8 mouse cellular contexts compared by ENCODE assay signal in the genomic region with DNA sequence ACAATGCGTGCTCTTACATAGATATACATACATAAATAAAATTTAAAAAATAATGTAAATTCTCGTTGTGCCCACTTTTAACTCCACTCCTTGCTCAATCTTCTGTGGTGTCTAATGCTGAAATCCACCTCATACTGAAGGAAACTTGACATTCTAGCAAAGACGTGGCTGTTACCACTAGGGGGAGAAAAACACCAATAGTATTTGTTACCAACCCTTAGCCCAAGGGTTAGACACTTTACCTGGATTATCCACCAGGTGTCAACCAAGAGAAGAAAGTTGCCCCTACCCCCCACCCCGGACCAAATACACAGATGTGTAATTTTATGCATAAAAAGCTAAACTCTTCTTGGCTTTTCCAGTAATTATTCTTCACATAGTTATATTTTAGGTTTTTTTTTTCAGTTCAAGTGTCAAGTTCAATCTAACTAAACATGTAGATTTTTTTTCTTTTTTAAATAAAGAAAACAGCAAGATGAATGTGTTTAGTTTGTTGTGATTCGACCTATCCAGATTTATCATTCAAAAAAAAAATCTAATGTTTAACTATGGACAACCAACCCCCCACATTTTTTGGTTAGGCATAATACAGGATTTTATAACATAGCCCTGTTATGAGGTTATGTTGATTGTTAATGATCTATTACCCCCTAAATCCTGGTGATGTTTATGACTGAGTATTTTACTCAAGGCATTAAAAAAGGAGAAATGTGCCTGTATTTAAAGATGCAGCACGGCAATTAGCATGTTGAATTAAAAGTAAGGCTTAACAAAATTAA. TPM values are rescaled to one million over a fixed set of nuclear protein-coding genes. Genes with fewer than 3 reads are reported as not detected.
DNase-seq lines count a peak whose midpoint lies in the region; ATAC-seq and TF ChIP-seq lines count a peak whose summit lies in the region.

No protein-coding gene starts in this region.

- TF ChIP-seq CTCF in stomach, postnatal 0 days (IDR thresholded peaks at IDR 0.05; ENCODE audit: low read depth) = peak; percentile 99

- peak overlapping the region; percentile 100 for H3K27ac ChIP-seq in hindbrain, embryonic 12.5 days
- no peak overlapping the region; the same call in 1 of the 2 replicates for H3K27ac ChIP-seq in midbrain, embryonic 11.5 days (ENCODE audit: low read depth, low read length)
- H3K27ac ChIP-seq in stomach, postnatal 0 days (replicated peaks) = peak overlapping the region; percentile 100

- H3K9me3 ChIP-seq in erythroblast, embryonic 14.5 days (ENCODE audit: control insufficient read depth, low read length) = no peaks in the 10 kb centered on the region
- H3K9me3 ChIP-seq in hindbrain, embryonic 12.5 days (replicated peaks) = no peaks in the 10 kb centered on the region
- no peaks in the 10 kb centered on the region for H3K9me3 ChIP-seq in midbrain, embryonic 11.5 days (ENCODE audit: control insufficient read depth, low read length)
- no peaks in the 10 kb centered on the region for H3K9me3 ChIP-seq in stomach, postnatal 0 days (ENCODE audit: control insufficient read depth, low read length)

- H3K4me2 ChIP-seq in hindbrain, embryonic 12.5 days (replicated peaks) = peak overlapping the region; percentile 56
- H3K4me2 ChIP-seq in midbrain, embryonic 11.5 days = peak overlapping the region; percentile 62
- H3K4me2 ChIP-seq in stomach, postnatal 0 days (replicated peaks; ENCODE audit: low read depth) = 0 out of 2 replicates have a peak overlapping the region, but pooled peaks have one; percentile 53

- H3K36me3 ChIP-seq in erythroblast, embryonic 14.5 days (ENCODE audit: control insufficient read depth) = no peaks in the 10 kb centered on the region; the same call in 1 of the 2 replicates
- no peaks in the 10 kb centered on the region for H3K36me3 ChIP-seq in hindbrain, embryonic 12.5 days
- no peaks in the 10 kb centered on the region for H3K36me3 ChIP-seq in midbrain, embryonic 11.5 days (ENCODE audit: control insufficient read depth, insufficient read depth, low read length)
- no peaks in the 10 kb centered on the region for H3K36me3 ChIP-seq in stomach, postnatal 0 days (ENCODE audit: control insufficient read depth, insufficient read depth, low read length)

- intact Hi-C loops in left cerebral cortex, postnatal 4 days (cut with DNase I) = loop anchor here (5.0 to 10.0 kb wide), 3 partner anchors 273 to 490 kb away; no protein-coding TSS in a partner anchor

- peak overlapping the region; percentile 94 for H3K4me3 ChIP-seq in erythroblast, embryonic 14.5 days (replicated peaks)
- no peak overlapping the region for H3K4me3 ChIP-seq in hindbrain, embryonic 12.5 days
- no peak overlapping the region for H3K4me3 ChIP-seq in midbrain, embryonic 11.5 days (ENCODE audit: low read depth, low read length)
- H3K4me3 ChIP-seq in stomach, postnatal 0 days (ENCODE audit: low read depth, low read length) = no peak overlapping the region; the same call in 1 of the 2 replicates

- H3K9ac ChIP-seq in hindbrain, embryonic 12.5 days = peak overlapping the region; percentile 99
- no peak overlapping the region; the same call in 1 of the 2 replicates for H3K9ac ChIP-seq in midbrain, embryonic 11.5 days (ENCODE audit: low read length)
- H3K9ac ChIP-seq in stomach, postnatal 0 days (ENCODE audit: low read length) = no peak overlapping the region

- peak; percentile 67 for DNase-seq in layer of hippocampus, adult 11-12 months (ENCODE audit: low spot score)
- no peak for DNase-seq in layer of hippocampus, postnatal 36 days
- DNase-seq in brain, adult 2 months (ENCODE audit: low read depth, low spot score) = peak; percentile 92
- peak; percentile 45 for DNase-seq in left cerebral cortex, postnatal 4 days
- DNase-seq in midbrain, embryonic 11.5 days (ENCODE audit: low spot score, missing footprints) = peak; percentile 91
- DNase-seq in stomach, postnatal 0 days (ENCODE audit: low spot score) = peak; percentile 31

- H3K4me1 ChIP-seq in erythroblast, embryonic 14.5 days (ENCODE audit: control insufficient read depth) = peaks cover 10% of the 10 kb centered on the region
- H3K4me1 ChIP-seq in hindbrain, embryonic 12.5 days = 0 out of 2 replicates have a peak, but pooled peaks cover 2% of the 10 kb centered on the region
- H3K4me1 ChIP-seq in midbrain, embryonic 11.5 days (ENCODE audit: control insufficient read depth, insufficient read depth, low read length) = peaks cover 5% of the 10 kb centered on the region; the same call in 1 of the 2 replicates
- H3K4me1 ChIP-seq in stomach, postnatal 0 days (replicated peaks; ENCODE audit: control insufficient read depth, insufficient read depth) = no peaks in the 10 kb centered on the region

- 20% methylated on average over 6 of the region's 6 CpGs for WGBS in hindbrain, embryonic 12.5 days
- WGBS in midbrain, embryonic 11.5 days = 23% methylated on average over 6 of the region's 6 CpGs
- 20% methylated on average over 6 of the region's 6 CpGs for WGBS in stomach, postnatal 0 days

- TF ChIP-seq EP300 in stomach, postnatal 0 days (optimal IDR thresholded peaks at IDR 0.05) = peak; percentile 69

- ATAC-seq in hindbrain, embryonic 12.5 days (ENCODE audit: low FRiP score) = no peak
- no peak for ATAC-seq in midbrain, embryonic 11.5 days (ENCODE audit: low FRiP score)
- ATAC-seq in stomach, postnatal 0 days (ENCODE audit: low FRiP score, low TSS enrichment) = no peak

- 0 out of 2 replicates have a peak, but pooled peaks cover 3% of the 10 kb centered on the region for H3K27me3 ChIP-seq in erythroblast, embryonic 14.5 days (ENCODE audit: control insufficient read depth)
- no peaks in the 10 kb centered on the region for H3K27me3 ChIP-seq in hindbrain, embryonic 12.5 days
- no peaks in the 10 kb centered on the region for H3K27me3 ChIP-seq in midbrain, embryonic 11.5 days (ENCODE audit: control insufficient read depth, insufficient read depth, low read length)
- H3K27me3 ChIP-seq in stomach, postnatal 0 days (ENCODE audit: control insufficient read depth, insufficient read depth, low read length) = no peaks in the 10 kb centered on the region

RNA-seq across cellular contexts. Expression of a gene that starts 1.3 kb away (rescaled TPM):
- total RNA-seq in layer of hippocampus, postnatal 36 days (2021) = 10 to 100 TPM; 42.8 to 46.5 TPM
- 0.37 and 0.54 TPM in 2 replicates for polyA plus RNA-seq in erythroblast, embryonic 14.5 days (2012)
- 78.9 and 87.9 TPM in 2 replicates for polyA plus RNA-seq in hindbrain, embryonic 12.5 days (2016; fragmentation: Nextera tagmentation; extraction: Ambion mirVana)
- 10 to 100 TPM; 63.5 to 75.7 TPM for total RNA-seq in left cerebral cortex, postnatal 4 days (2021)
- 53.7 and 58.4 TPM in 2 replicates for polyA plus RNA-seq in midbrain, embryonic 11.5 days (2014; fragmentation: Nextera tagmentation; extraction: Ambion mirVana)
- 22.1 and 23.4 TPM in 2 replicates for polyA plus RNA-seq in stomach, postnatal 0 days (2015; fragmentation: Nextera tagmentation; extraction: Ambion mirVana)

Comparison
In these comparisons a context has a peak if more than half of its experiments do, and no peak if none do; other contexts are left out.
1. DNase-seq: peak in layer of hippocampus, adult 11-12 months (single experiment), brain, adult 2 months (single experiment), left cerebral cortex, postnatal 4 days (single experiment), midbrain, embryonic 11.5 days (single experiment) and stomach, postnatal 0 days (single experiment); none in layer of hippocampus, postnatal 36 days (0 of 2).
2. RNA of a gene that starts 1.3 kb away (polyA plus RNA-seq): 78.9 to 87.9 TPM in hindbrain, embryonic 12.5 days, 53.7 to 58.4 TPM in midbrain, embryonic 11.5 days and 22.1 to 23.4 TPM in stomach, postnatal 0 days; 0.37 to 0.54 TPM in erythroblast, embryonic 14.5 days; every median in the first group is over 10 times any median in the second.
3. Peak in every context shown above with its lines, with median percentiles within 50 percentile points of each other: H3K4me2 ChIP-seq.